Mouse (Mus musculus): ENCODE measurements at regions not wholly inside any gene's neighbourhood (a gene's known extent, or its start where the extent isn't known, plus 50 kb on each side); places are given as distances from the start of the nearest gene placed in this dataset.
A peak's percentile ranks its signal among the peaks of the same experiment; 100 is the strongest.

GRCm38 (mm10) chr1:128712876-128713275 lies 120.8 kb upstream of the Cxcr4 start:
- Histone ChIP-seq H3K4me1 (peaks cover 4% of the 10 kb centered on the region; the same call in 1 of the 2 replicates), H3K4me2 (replicated peaks) (no peak overlapping the region), H3K9ac (no peak overlapping the region), H3K36me3 (no peaks in the 10 kb centered on the region), H3K27me3 (no peaks in the 10 kb centered on the region), H3K27ac (no peak overlapping the region), H3K4me3 (no peak overlapping the region), H3K9me3 (no peaks in the 10 kb centered on the region)
- WGBS = 71% methylated on average over 7 of the region's 7 CpGs
- no peak for ATAC-seq (ENCODE audit: insufficient number of reproducible peaks, insufficient read depth, low FRiP score, low TSS enrichment)

GRCm38 (mm10) chr1:128711121-128711520 lies 119.0 kb upstream of the Cxcr4 start:
- H3K9ac ChIP-seq = no peak overlapping the region
- WGBS = 81% methylated on average over 5 of the region's 5 CpGs

DNA sequence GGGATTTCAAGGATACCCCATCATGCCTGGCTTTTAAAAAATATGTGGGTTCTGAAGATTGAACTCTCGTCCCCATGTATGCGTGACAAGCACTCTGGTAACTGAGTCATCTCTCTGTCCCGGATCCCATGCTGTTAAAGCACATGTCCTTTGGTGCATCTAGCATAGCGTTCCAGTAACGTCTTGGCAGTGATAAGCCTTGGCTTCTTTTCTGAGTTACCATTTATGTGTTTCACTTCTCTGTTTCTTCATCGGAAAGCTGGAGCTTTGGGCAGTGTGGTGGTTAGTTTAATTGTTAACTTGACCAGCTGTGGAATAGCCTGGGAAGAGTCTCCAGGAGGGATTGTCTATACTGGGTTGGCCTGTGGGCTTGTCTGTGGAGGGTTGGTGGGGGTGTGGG lies 115.7 kb upstream of the Cxcr4 start:
- H3K27me3 ChIP-seq = no peaks in the 10 kb centered on the region
- H3K4me1 ChIP-seq = no peaks in the 10 kb centered on the region
- no peak overlapping the region for H3K27ac ChIP-seq
- no peaks in the 10 kb centered on the region for H3K9me3 ChIP-seq
- WGBS = 91% methylated on average over 6 of the region's 6 CpGs
- H3K36me3 ChIP-seq = no peaks in the 10 kb centered on the region
- no peak overlapping the region for H3K9ac ChIP-seq
- no peak overlapping the region for H3K4me3 ChIP-seq
- no peak overlapping the region for H3K4me2 ChIP-seq (replicated peaks)
- no peak for ATAC-seq (ENCODE audit: insufficient number of reproducible peaks, insufficient read depth, low FRiP score, low TSS enrichment)

More at GRCm38 (mm10) chr1:128711121-128711520, 119.0 kb upstream of the Cxcr4 start:
- no peaks in the 10 kb centered on the region for H3K27me3 ChIP-seq
- H3K4me3 ChIP-seq = no peak overlapping the region
- no peak overlapping the region for H3K4me2 ChIP-seq (replicated peaks)
- H3K27ac ChIP-seq = no peak overlapping the region
- H3K4me1 ChIP-seq = peaks cover 4% of the 10 kb centered on the region; the same call in 1 of the 2 replicates
- ATAC-seq (ENCODE audit: insufficient number of reproducible peaks, insufficient read depth, low FRiP score, low TSS enrichment) = 0 out of 2 replicates have a peak, but pooled peaks have one; percentile 45
- no peaks in the 10 kb centered on the region for H3K9me3 ChIP-seq
- H3K36me3 ChIP-seq = no peaks in the 10 kb centered on the region

DNA sequence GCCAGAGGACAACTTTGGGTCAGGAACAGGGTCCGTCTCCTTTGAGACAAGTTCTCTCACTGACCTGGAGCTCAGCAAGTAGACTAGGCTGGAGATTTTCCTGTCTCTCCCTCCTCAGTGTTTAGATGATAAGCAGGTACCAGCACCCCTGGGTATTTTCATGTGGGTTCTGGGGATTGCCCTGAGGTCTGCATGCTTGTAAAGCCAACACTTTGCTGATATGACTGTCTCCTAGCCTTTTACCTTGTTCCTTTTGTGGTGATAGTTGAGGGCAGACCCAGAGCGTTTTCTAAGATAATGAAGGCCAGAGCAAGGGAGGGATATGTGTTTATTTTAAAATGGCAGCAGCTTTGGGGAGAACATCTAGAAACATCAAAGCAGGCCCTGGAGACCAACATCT lies 114.1 kb upstream of the Cxcr4 start:
- Histone ChIP-seq H3K27ac (no peak overlapping the region), H3K27me3 (no peaks in the 10 kb centered on the region), H3K36me3 (no peaks in the 10 kb centered on the region), H3K9me3 (no peaks in the 10 kb centered on the region), H3K4me3 (no peak overlapping the region), H3K9ac (no peak overlapping the region), H3K4me2 (replicated peaks) (no peak overlapping the region), H3K4me1 (no peaks in the 10 kb centered on the region)
- WGBS = 59% methylated on average over 2 of the region's 2 CpGs
- no peak for ATAC-seq (ENCODE audit: insufficient number of reproducible peaks, insufficient read depth, low FRiP score, low TSS enrichment)

DNA sequence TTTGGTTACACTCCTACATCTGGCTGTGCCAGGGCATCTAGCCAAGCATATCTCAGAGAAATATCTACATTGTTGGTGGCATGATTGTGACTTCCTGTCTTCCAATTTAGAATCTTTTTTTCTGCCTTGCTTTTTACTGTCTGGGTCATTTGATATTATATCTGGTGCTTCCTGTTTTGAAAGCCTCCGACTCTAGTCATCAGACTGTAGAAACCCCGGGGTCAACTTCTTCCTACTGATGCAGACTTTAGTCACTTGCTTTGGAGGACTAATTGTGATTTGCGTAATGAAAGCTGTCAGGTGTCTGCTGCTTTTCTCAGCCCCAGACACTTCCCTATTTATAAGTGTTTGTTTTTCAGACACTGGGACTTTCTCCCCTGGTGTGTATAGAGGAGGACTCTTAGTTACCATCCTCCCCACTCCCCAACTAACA lies 113.0 kb upstream of the Cxcr4 start:
- Histone ChIP-seq H3K27me3 (no peaks in the 10 kb centered on the region), H3K4me1 (no peaks in the 10 kb centered on the region), H3K4me3 (no peak overlapping the region), H3K9me3 (no peaks in the 10 kb centered on the region), H3K36me3 (no peaks in the 10 kb centered on the region), H3K27ac (no peak overlapping the region), H3K9ac (no peak overlapping the region), H3K4me2 (replicated peaks) (no peak overlapping the region)
- ATAC-seq (ENCODE audit: insufficient number of reproducible peaks, insufficient read depth, low FRiP score, low TSS enrichment) = no peak
- 55% methylated on average over 3 of the region's 3 CpGs for WGBS

- ATAC-seq (ENCODE audit: insufficient number of reproducible peaks, insufficient read depth, low FRiP score, low TSS enrichment) = no peak
- H3K27ac ChIP-seq = no peak overlapping the region
- no peak overlapping the region for H3K4me3 ChIP-seq
- H3K4me1 ChIP-seq = no peaks in the 10 kb centered on the region
- H3K4me2 ChIP-seq (replicated peaks) = no peak overlapping the region
- no peaks in the 10 kb centered on the region for H3K36me3 ChIP-seq
- H3K27me3 ChIP-seq = no peaks in the 10 kb centered on the region
- WGBS = 55% methylated on average over 3 of the region's 3 CpGs
- H3K9ac ChIP-seq = no peak overlapping the region
- no peaks in the 10 kb centered on the region for H3K9me3 ChIP-seq
Measured at GRCm38 (mm10) chr1:128701326-128701725, 109.2 kb upstream of the Cxcr4 start.

- H3K9me3 ChIP-seq = no peaks in the 10 kb centered on the region
- H3K9ac ChIP-seq = no peak overlapping the region
- ATAC-seq (ENCODE audit: insufficient number of reproducible peaks, insufficient read depth, low FRiP score, low TSS enrichment) = no peak
- H3K4me3 ChIP-seq = no peak overlapping the region
- H3K4me1 ChIP-seq = no peaks in the 10 kb centered on the region
- no peaks in the 10 kb centered on the region for H3K27me3 ChIP-seq
- H3K4me2 ChIP-seq (replicated peaks) = no peak overlapping the region
- H3K36me3 ChIP-seq = no peaks in the 10 kb centered on the region
- H3K27ac ChIP-seq = no peak overlapping the region
- 80% methylated on average over 4 of the region's 4 CpGs for WGBS
Measured at GRCm38 (mm10) chr1:128697962-128698361, 105.9 kb upstream of the Cxcr4 start.

DNA sequence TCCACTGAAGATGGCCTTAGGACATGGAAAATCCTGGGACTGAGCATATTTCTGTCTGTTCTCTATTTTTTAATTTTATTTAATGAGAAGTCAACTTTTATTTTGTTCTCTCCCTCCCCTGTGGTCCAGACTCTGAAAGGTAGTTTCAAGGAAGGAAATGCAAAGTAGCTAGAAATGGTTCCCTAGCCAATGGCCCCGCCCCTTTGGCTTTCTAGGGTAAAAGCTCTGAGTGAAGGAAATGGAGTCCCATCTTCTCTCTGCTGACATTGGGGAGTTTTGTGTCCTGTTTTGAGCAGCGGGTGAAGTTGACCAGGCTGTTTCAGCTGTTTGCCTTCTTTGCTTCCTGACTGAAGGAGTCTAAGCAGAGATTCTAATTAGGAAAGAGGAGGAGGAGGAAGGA lies 103.8 kb upstream of the Cxcr4 start:
- 77% methylated on average over 2 of the region's 2 CpGs for WGBS
- Histone ChIP-seq H3K27me3 (no peaks in the 10 kb centered on the region), H3K9ac (no peak overlapping the region), H3K27ac (no peak overlapping the region), H3K36me3 (no peaks in the 10 kb centered on the region), H3K9me3 (no peaks in the 10 kb centered on the region), H3K4me2 (replicated peaks) (no peak overlapping the region), H3K4me1 (no peaks in the 10 kb centered on the region), H3K4me3 (no peak overlapping the region)
- no peak for ATAC-seq (ENCODE audit: insufficient number of reproducible peaks, insufficient read depth, low FRiP score, low TSS enrichment)

- no peak overlapping the region for H3K4me3 ChIP-seq
- H3K4me1 ChIP-seq = no peaks in the 10 kb centered on the region
- no peak overlapping the region for H3K9ac ChIP-seq
- H3K4me2 ChIP-seq (replicated peaks) = no peak overlapping the region
- no peak overlapping the region for H3K27ac ChIP-seq
- no peaks in the 10 kb centered on the region for H3K27me3 ChIP-seq
- no peak for ATAC-seq (ENCODE audit: insufficient number of reproducible peaks, insufficient read depth, low FRiP score, low TSS enrichment)
- no peaks in the 10 kb centered on the region for H3K36me3 ChIP-seq
- H3K9me3 ChIP-seq = no peaks in the 10 kb centered on the region
Measured at GRCm38 (mm10) chr1:128692799-128693198, 100.7 kb upstream of the Cxcr4 start.

DNA sequence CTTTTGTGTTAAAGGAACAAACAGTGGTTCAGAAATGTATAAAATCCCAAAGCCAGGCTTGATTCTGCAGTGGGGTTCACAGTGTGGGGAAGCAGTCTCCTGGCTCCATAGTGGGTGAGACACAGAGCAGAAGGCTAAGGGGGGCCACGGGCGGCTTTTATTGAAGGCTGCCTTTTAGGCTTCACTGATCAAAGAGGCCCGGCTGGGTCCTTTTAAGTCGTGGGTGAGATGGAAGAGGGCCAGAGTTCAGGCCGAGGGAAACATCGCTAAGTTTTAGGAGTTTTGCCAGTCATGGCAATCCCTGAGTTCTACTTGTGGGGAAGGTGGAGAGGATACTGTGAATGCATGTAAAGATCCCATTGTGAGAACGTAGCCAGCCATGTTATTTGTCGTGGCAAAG lies 100.2 kb upstream of the Cxcr4 start:
- Histone ChIP-seq H3K27me3 (no peaks in the 10 kb centered on the region), H3K4me3 (no peak overlapping the region), H3K9ac (no peak overlapping the region), H3K4me2 (replicated peaks) (no peak overlapping the region), H3K4me1 (peaks cover 3% of the 10 kb centered on the region), H3K36me3 (no peaks in the 10 kb centered on the region), H3K27ac (no peak overlapping the region), H3K9me3 (no peaks in the 10 kb centered on the region)
- no peak for ATAC-seq (ENCODE audit: insufficient number of reproducible peaks, insufficient read depth, low FRiP score, low TSS enrichment)
- WGBS = 28% methylated on average over 8 of the region's 8 CpGs

DNA sequence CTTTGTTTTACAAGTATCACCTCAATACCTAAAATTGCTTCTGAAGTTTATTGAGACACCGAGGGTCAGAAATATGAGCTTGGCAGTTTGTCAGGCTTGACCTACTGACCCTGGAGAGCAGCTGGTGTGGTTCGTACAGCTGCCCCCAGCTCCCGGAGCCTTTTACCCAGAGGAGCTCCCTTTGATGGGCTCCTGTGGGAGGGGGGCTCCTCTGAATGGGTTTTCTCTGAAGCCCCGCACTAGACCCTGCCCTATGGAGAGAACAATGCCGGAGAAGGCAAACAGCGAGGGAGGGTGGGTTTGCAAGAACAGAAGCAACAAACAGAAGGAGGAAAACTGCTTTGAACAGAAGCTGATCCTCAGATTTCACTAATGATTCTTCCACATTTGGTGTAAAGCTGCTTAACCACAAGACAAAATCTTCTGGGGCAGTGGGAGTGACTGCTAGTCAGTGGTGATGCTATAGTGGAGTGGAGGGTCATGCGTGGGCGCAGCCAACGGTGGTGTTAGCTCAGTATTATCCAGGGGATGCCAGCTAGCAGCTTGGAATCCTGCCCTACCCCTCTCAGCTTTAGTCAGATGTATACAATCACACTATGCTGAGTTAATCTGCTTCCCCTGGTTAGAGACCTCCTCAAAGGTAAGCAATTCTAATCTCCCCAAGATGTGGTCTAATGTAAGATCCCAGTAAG lies 95.3 kb upstream of the Cxcr4 start:
- no peaks in the 10 kb centered on the region for H3K36me3 ChIP-seq
- H3K4me2 ChIP-seq (replicated peaks) = no peak overlapping the region
- no peak overlapping the region for H3K9ac ChIP-seq
- H3K4me1 ChIP-seq = peaks cover 10% of the 10 kb centered on the region
- H3K4me3 ChIP-seq = no peak overlapping the region
- ATAC-seq (ENCODE audit: insufficient number of reproducible peaks, insufficient read depth, low FRiP score, low TSS enrichment) = peak; percentile 65; the same call in 1 of the 2 replicates
- WGBS = 13% methylated on average over 9 of the region's 9 CpGs
- no peaks in the 10 kb centered on the region for H3K9me3 ChIP-seq
- H3K27me3 ChIP-seq = no peaks in the 10 kb centered on the region
- H3K27ac ChIP-seq = no peak overlapping the region

DNA sequence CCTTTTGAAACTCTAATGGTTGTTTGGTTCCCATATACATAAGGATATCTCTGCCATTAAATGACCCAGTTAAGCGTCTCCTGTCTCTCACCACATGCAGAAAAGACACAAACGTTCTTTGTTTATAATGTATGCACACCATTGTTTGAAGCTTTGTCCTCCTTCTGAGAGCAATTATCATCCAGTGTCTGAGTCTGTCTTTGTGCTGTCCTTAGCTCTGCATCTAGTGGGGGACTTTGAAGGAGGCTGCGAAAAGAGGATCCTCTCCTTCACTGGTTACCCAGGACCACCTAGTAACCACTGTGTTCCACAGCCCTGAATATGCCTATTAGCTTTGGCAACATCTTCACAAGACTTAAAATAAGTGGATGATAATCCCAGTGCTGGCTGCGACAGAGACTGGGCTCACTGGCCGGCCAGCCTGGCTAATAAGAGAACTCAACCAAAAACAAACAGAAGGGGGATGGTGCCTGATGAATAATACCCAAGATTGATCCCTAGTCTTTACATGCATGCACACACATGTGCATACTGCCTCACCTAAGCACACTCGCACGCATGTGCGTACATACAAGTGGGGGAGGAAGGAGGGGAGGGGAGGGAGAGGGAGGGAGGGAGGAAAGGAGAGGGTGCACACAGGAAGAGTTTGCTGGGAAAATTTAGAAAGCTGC lies 93.5 kb upstream of the Cxcr4 start:
- Histone ChIP-seq H3K9ac (no peak overlapping the region), H3K27ac (no peak overlapping the region), H3K36me3 (no peaks in the 10 kb centered on the region), H3K9me3 (no peaks in the 10 kb centered on the region), H3K4me2 (replicated peaks) (no peak overlapping the region), H3K4me1 (peaks cover 10% of the 10 kb centered on the region), H3K4me3 (no peak overlapping the region), H3K27me3 (no peaks in the 10 kb centered on the region)
- WGBS = 48% methylated on average over 8 of the region's 8 CpGs
- ATAC-seq (ENCODE audit: insufficient number of reproducible peaks, insufficient read depth, low FRiP score, low TSS enrichment) = no peak

Data from embryonic facial prominence, embryonic 12.5 days (tissue).